Mouse (Mus musculus) gastrocnemius, adult 2 months (tissue): ENCODE data around the gene Tlr4. TPM values are rescaled to one million over a fixed set of nuclear protein-coding genes. Genes with fewer than 3 reads are reported as not detected.

Source experiments
- DNase-seq: peaks from one replicate; pipeline ENCODE4 v3.0.0; 2022
- H3K27ac ChIP-seq: fragments of 200-600 bp; 2 replicates; pipeline ENCODE4 v1.8.1; 2022; ENCODE audit warnings: mild to moderate bottlenecking
- H3K4me3 ChIP-seq: fragments of 200-600 bp; 2 replicates; pipeline ENCODE4 v1.8.1; 2022; ENCODE audit warnings: mild to moderate bottlenecking, moderate library complexity
- CTCF ChIP-seq: fragments of 200-600 bp; IDR thresholded peaks from 2 replicates; pipeline ENCODE4 v1.8.1; 2022; ENCODE audit warnings: antibody characterized with exemption, mild to moderate bottlenecking, moderate library complexity
- intact Hi-C: fragments of 180-260 bp; cut with DNase I; formaldehyde crosslinking; loops from one replicate; pipeline ENCODE4 v1.15.1; 2025
- long read RNA-seq, 2 experiments: library from polyadenylated mRNA; stranded (forward); transcript quantifications; one replicate each; pipeline ENCODE4 v2.0.0; 2021
- total RNA-seq, 2 experiments: library from RNA; stranded (reverse); gene quantifications; 2 replicates each; pipeline ENCODE4 v1.2.3; 2021

Gene Tlr4
- total RNA-seq = 1 to 10 TPM; 4.1 to 6.3 TPM
- long read RNA-seq, experiment 1, full-length matches to known transcripts = 4 of 5 reads
- long read RNA-seq, experiment 1, partial matches to known transcripts = 0 of 5 reads
- long read RNA-seq, experiment 1, other reads (novel, unspliced or antisense) = 1 of 5 reads
- long read RNA-seq, experiment 2, full-length matches to known transcripts = 2 of 3 reads
- long read RNA-seq, experiment 2, partial matches to known transcripts = 0 of 3 reads
- long read RNA-seq, experiment 2, other reads (novel, unspliced or antisense) = 1 of 3 reads

DNA sequence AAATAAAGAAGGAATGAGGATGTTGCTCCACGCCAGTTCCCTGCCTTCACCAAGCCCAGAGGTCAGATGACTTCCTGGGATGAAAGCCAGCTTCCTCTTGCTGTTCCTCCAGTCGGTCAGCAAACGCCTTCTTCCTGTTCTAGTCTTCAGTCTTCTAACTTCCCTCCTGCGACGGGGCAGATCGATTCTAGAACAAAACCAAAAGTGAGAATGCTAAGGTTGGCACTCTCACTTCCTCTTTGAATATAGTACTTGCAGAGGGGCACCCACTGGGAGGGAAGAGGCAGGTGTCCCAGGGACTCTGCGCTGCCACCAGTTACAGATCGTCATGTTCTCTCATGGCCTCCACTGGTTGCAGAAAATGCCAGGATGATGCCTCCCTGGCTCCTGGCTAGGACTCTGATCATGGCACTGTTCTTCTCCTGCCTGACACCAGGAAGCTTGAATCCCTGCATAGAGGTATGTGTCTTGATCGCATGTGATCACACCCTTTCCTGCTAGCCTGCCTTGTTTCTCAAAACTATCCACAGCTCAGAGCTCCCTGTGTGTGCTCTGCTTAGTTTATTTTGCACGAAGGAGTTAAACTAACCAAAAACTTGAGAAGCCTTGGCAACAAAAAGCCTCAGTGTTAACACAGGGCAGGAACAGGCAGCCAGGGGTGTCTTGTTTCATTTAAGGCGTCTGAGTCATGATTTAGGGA is at the start of gene Tlr4:
Gene Tlr4 (plus strand): TSS at position 122 of the 700 bp plus-strand sequence.
- DNase-seq = peak; percentile 83
- Histone ChIP-seq H3K4me3 (peak within 1 kb of the TSS; percentile 83), H3K27ac (peak within 1 kb of the TSS; percentile 89)
- TF ChIP-seq CTCF = no peak
- intact Hi-C loops = no loop called here

DNA sequence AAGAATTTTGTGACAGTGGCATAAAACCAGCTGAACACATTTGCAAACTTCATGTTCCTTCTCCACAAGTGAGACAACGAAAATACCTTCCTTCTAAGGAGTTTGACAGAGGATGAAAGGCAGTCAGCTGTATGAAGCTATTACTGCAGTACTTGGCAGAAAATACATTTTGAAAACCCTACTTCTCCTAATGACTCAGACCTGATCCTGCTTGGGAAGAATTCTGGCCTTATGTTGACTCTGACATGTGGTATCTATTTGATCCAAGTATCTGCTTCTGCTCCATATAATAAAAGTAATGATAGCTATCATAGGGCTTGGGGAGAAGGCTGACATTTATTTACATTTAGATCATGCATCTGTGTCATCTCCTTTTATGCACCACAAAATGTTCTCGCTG is 33.1 kb upstream of the Tlr4 start:
- Histone ChIP-seq H3K4me3 (no peak overlapping the region), H3K27ac (no peak overlapping the region)
- TF ChIP-seq CTCF = no peak
- intact Hi-C loops = no loop called here
- no peak for DNase-seq

DNA sequence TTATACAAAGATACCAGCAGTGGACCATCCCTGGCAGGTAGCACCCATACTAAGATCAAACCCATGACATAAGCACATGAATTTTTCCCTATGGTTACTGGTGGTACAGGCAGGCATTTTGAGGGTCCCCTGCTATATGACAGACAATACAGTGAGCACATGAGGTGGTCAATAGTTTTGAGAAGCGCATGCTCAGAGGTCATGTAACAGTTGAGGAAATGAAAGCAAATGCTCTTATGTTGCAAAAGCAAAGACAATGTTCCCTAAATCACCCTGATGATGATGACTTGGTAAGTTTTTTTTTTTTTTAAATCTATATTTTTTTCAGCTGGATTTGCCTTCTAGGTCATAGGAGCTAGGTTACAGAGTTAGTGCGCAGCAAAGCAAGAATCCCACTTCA is 30.7 kb upstream of the Tlr4 start:
- no peak for TF ChIP-seq CTCF
- DNase-seq = no peak
- intact Hi-C loops = no loop called here
- no peak overlapping the region for H3K4me3 ChIP-seq
- no peak overlapping the region for H3K27ac ChIP-seq

DNA sequence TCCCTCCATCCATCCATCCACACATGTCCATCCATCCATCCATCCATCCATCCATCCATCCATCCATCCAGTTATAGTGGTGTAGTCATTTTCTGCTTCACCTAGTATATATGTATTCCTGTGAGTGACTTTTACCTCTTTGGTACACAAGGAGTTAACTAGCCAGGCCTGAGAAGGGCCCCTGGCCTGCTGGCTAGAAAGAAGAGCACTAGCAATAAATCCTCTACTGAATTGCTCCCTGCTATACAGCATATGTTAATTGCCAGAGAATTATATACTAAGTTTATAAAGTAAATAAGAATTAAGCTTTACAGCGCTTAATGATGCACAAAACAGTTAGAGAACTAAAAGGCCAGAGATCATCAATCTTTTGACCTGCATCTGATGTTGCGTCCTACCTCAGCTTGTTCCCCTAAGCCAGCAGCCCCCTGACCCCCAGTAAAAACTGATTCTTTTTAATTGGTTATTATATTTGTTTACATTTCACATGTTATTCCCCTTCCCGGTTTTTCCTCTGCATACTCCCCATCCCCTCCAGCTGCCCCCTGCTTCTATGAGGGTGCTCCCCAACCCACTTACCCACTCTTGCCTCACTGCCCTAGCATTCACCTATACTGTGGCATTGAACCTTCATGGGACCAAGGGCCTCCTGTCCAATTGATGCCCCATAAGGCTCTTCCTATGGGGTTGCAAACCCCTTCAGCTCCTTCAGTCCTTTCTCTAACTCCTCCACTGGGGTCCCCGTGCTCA is 22.7 kb upstream of the Tlr4 start:
- no peak overlapping the region for H3K4me3 ChIP-seq
- H3K27ac ChIP-seq = no peak overlapping the region
- intact Hi-C loops = no loop called here
- TF ChIP-seq CTCF = no peak
- no peak for DNase-seq

DNA sequence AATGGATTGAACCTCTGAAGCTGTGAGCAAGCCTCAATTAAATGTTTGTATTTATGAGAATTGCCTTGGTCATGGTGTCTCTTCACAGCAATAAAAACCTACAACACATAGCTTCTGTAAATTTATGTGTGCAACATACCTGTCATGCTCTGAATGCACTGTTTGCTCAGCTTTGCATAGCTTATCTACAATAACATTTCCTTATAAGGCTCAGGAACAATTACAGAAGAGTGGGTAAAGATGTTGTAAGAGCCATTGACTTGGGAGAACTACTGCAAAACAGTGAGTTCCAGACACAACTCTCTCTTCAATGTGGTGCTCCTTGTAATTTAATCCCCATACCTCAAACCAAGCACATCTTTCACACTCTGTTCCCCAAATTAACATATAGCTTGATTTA is 21.6 kb upstream of the Tlr4 start:
- no peak for DNase-seq
- no peak for TF ChIP-seq CTCF
- intact Hi-C loops = no loop called here
- Histone ChIP-seq H3K4me3 (no peak overlapping the region), H3K27ac (no peak overlapping the region)

DNA sequence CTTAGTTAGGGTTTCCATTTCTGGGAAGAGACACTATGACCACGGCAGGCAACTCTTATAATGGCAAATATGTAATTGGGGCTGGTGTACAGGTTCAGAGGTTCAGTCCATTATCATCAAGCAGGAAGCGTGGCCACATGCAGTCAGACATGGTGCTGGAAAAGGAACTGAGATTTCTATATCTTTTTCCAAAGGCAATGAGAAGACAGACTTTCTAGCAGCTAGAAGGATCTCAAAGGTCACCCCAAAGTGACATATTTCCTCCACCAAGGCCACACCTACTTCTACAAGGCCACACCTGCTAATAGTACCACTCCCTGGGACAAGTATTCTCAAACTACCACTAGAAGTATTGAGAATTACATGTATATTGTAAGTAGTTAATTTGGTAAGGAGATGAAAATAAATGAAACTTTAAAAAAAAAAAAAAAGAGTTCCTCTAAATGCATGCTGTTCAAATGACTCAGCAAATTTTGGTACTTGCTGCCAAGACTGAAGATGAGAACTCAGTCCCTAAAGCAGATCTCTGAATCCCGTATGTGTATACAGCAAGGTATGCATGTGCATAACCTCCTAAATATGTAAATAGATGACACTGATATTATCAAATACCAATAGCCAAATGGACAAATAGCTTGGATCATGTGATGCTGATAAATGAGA is 10.9 kb upstream of the Tlr4 start:
- TF ChIP-seq CTCF = no peak
- Histone ChIP-seq H3K27ac (no peak overlapping the region), H3K4me3 (no peak overlapping the region)
- no peak for DNase-seq
- intact Hi-C loops = no loop called here

DNA sequence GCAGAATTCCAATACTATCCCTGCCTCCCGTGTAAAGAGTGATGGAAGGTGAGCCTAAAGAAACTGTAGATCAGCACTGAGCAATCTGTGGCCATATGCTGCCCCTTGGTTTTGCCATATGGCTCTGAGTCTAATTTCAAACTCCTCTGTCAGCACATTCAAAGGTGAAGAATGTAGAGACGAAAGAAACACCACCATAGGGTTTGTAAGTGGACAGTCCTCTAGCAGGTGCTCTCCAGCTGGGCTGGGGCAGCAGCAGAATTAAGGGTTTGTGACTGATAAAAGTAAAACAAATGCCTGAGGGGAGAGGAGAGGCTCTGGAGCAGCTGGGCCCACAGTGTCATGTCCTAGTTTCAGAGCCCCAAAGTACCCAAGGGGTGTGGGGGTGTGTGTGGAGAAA is 6.2 kb upstream of the Tlr4 start:
- no peak for TF ChIP-seq CTCF
- Histone ChIP-seq H3K4me3 (no peak overlapping the region), H3K27ac (no peak overlapping the region)
- intact Hi-C loops = no loop called here
- no peak for DNase-seq

DNA sequence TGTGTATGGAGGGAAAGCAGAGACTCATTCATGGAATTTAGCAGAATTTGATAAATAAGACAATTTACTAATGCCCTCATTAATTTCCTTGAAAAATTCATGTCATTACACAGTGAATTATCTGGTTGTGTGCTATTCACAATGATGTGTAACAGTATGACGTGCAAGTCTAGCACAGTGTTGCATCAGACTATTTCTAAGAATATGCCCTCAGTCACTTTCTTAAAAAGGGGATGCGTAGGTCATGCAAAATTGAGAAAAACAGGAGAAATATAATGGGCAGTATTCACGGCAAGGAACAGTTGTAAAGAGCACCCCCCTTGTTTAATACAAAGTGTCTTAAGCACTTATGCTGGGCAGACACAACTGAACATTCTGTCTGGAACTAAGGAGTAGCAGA is 5.6 kb upstream of the Tlr4 start:
- Histone ChIP-seq H3K4me3 (no peak overlapping the region), H3K27ac (no peak overlapping the region)
- intact Hi-C loops = no loop called here
- DNase-seq = no peak
- TF ChIP-seq CTCF = no peak

DNA sequence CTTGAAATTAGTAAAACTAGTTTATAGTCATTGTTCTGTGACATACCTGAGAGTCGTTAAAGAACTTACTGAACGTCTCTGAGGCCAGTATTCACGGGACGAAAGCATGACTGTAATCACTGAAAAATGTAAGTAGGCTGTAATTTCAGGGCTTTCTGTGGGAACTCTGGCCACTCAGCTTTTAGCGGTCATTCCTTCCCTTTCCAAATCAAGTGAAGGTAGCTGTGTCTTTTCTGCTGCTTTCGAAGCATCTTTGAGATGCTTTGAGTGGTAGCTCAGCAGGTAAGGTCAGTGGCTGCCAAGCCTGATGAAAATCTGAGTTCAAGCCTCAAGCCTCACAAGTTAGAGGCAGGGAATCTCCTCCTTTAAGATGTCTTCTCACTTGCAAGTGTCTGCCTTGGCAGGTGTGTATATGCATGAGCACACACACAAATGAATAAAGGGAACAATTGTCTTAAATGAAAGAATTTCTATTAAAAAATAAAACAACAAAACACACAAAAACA is 832 bp downstream of the Tlr4 start:
- no peak for DNase-seq
- Histone ChIP-seq H3K27ac (peak overlapping the region; percentile 89), H3K4me3 (peak overlapping the region; percentile 83)
- intact Hi-C loops = no loop called here
- no peak for TF ChIP-seq CTCF

DNA sequence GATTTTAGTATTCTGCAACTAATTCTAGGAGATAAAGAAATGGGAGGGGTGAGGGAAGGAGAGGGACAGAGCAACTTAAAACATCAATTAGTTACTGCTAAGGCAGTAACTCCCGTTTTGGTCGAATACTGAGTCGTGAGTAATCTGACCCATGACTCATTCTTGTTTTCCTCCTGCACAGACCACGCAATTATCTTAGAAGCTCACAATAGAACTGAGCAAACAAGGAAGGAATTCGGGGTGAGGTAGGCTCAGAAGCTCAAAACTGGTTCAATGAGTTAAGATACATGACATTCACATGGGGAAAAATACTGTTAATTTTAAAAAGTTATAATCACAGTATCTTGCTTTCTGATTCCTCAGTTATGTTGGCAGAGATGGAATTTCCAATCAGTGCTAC is 1.3 kb downstream of the Tlr4 start:
- DNase-seq = no peak
- Histone ChIP-seq H3K27ac (peak overlapping the region; percentile 89), H3K4me3 (peak overlapping the region; percentile 83)
- TF ChIP-seq CTCF = no peak
- intact Hi-C loops = no loop called here

DNA sequence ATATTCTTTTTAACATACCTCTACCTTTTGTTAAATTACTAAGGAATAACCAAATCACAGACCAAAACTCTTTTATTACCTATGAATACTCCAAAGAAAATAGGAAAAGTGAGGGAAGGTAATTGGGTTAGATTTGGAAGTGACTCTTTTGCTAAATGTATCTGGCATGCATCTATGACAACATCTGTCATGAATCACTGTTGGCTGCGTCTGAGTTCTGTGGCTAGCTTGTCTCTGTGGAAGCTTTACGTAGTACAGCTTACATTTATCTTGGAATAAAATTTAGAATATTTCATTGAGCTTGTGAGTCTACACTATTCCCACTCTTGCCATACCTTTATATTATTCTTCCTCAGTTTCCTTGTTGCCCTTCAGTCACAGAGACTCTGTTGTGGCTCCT is 10.7 kb downstream of the Tlr4 start:
- H3K4me3 ChIP-seq = no peak overlapping the region
- no peak for TF ChIP-seq CTCF
- no peak overlapping the region for H3K27ac ChIP-seq
- no peak for DNase-seq
- intact Hi-C loops = no loop called here

DNA sequence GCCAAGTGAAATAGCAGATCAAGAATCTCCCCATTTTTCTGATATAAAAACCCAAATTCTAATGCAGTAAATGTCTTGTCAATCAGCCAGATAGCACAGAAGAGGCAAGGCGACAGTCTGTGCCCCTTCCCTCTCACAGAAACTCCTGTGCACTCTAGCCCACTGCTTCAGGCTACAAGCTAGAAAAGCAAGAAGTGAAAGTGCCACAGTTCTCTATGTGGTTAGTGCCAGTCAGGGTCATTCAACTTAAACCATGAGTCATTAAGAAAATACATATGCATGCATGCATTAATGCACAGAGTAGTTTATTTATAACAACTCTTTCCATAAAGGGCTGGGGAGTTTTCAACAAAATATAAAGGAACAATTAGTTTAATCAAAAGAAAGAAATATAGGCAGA is 15.9 kb downstream of the Tlr4 start:
- no peak overlapping the region for H3K27ac ChIP-seq
- no peak for TF ChIP-seq CTCF
- intact Hi-C loops = no loop called here
- DNase-seq = no peak
- H3K4me3 ChIP-seq = no peak overlapping the region

DNA sequence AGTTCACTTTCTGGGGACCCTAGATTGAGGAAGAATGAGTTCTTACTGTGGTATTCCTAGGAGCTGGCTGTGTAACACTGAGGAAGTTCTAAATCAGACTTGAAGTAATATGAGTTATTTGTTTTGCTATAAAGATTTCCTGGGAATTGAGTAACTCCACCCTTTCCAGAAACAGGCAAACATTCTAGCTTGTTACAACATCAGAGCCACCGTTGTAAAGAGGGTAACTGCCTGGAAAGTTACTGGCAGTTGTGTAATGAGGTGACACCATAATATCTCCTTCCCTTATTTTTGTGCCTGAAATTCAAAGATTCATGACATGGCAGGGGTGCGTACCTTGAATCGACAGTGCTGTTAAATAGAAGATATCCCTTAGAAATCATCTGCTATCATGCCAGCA is 24.6 kb downstream of the Tlr4 start:
- DNase-seq = no peak
- Histone ChIP-seq H3K4me3 (peak overlapping the region; percentile 11; the same call in 1 of the 2 replicates), H3K27ac (peak overlapping the region; percentile 54)
- intact Hi-C loops = no loop called here
- no peak for TF ChIP-seq CTCF
